Mouse (Mus musculus) MEL (cell line): ENCODE data around the gene Fgfr2. TPM values are rescaled to one million over a fixed set of nuclear protein-coding genes. Genes with fewer than 3 reads are reported as not detected.

Source experiments
- DNase-seq: peaks from one replicate; pipeline ENCODE4 v3.0.0; 2011; ENCODE audit warnings: low read depth, low spot score
- H3K27ac ChIP-seq: 2 replicates; pipeline ENCODE4 v1.5.1; 2012; ENCODE audit warnings: low read depth, mild to moderate bottlenecking, control low read depth, low read length, moderate library complexity; ENCODE audit not compliant: control insufficient read depth
- H3K27me3 ChIP-seq, 2 experiments: fragments of 150-350 bp in 1 of 2; sonication (generic) in 1 of 2; 2 replicates each; pipeline ENCODE4 v1.6.1; 2012; ENCODE audit warnings: low read length in 2 of 2, mild to moderate bottlenecking in 2 of 2, improper control_type of control experiment in 1 of 2, moderate library complexity in 1 of 2; ENCODE audit not compliant: insufficient read depth in 2 of 2, control insufficient read depth in 1 of 2
- H3K36me3 ChIP-seq, 2 experiments: 2 replicates each; pipeline ENCODE4 v1.6.1; 2012 to 2014; ENCODE audit warnings: low read length in 2 of 2, improper control_type of control experiment in 1 of 2, inconsistent platforms in 1 of 2, mild to moderate bottlenecking in 1 of 2; ENCODE audit not compliant: insufficient read depth in 2 of 2, control insufficient read depth in 1 of 2
- H3K4me1 ChIP-seq, 2 experiments: fragments of 150-350 bp in 1 of 2; sonication (generic) in 1 of 2; 2 replicates each; pipeline ENCODE4 v1.6.1; 2012; ENCODE audit warnings: low read length in 2 of 2, improper control_type of control experiment in 1 of 2, mild to moderate bottlenecking in 1 of 2; ENCODE audit not compliant: insufficient read depth in 2 of 2, control insufficient read depth in 1 of 2
- H3K4me3 ChIP-seq, 2 experiments: fragments of 150-350 bp in 1 of 2; sonication (generic) in 1 of 2; 2 replicates each; pipeline ENCODE4 v1.5.1; 2012; ENCODE audit warnings: low read depth in 2 of 2, low read length in 2 of 2, mild to moderate bottlenecking in 2 of 2, moderate library complexity in 2 of 2, control low read depth in 1 of 2, improper control_type of control experiment in 1 of 2; ENCODE audit not compliant: control insufficient read depth in 1 of 2, insufficient read depth in 1 of 2
- H3K79me2 ChIP-seq: 2 replicates; pipeline ENCODE4 v1.6.1; 2012; ENCODE audit warnings: mild to moderate bottlenecking, low read length, moderate library complexity; ENCODE audit not compliant: control insufficient read depth, poor library complexity, insufficient read depth
- H3K9ac ChIP-seq: 2 replicates; pipeline ENCODE4 v1.6.1; 2012; ENCODE audit warnings: low read depth, mild to moderate bottlenecking, control low read depth, low read length, moderate library complexity; ENCODE audit not compliant: control insufficient read depth, poor library complexity, severe bottlenecking
- H3K9me3 ChIP-seq: fragments of 150-350 bp; sonication (generic); replicated peaks from 2 replicates; pipeline ENCODE4 v1.6.1; 2012; ENCODE audit warnings: mild to moderate bottlenecking, low read length, improper control_type of control experiment, moderate library complexity; ENCODE audit not compliant: insufficient read depth
- BHLHE40 ChIP-seq: IDR thresholded peaks from 2 replicates; pipeline ENCODE4 v1.6.1; 2012; ENCODE audit warnings: low read depth, mild to moderate bottlenecking, inconsistent platforms, low read length, improper control_type of control experiment, borderline replicate concordance
- CHD2 ChIP-seq: IDR thresholded peaks from 2 replicates; pipeline ENCODE4 v1.6.1; 2011; ENCODE audit warnings: low read length, improper control_type of control experiment
- CTCF ChIP-seq, 3 experiments: IDR thresholded peaks in 2 of 3; conservative IDR thresholded peaks in 1 of 3; 2 replicates each; pipeline ENCODE4 v1.5.1; 2011 to 2012; ENCODE audit warnings: low read length in 3 of 3, low read depth in 2 of 3, mild to moderate bottlenecking in 2 of 3, improper control_type of control experiment in 1 of 3, inconsistent platforms in 1 of 3, mixed read lengths in 1 of 3, moderate library complexity in 1 of 3; ENCODE audit not compliant: control insufficient read depth in 1 of 3, insufficient read depth in 1 of 3, poor library complexity in 1 of 3, severe bottlenecking in 1 of 3
- E2F4 ChIP-seq: IDR thresholded peaks from 2 replicates; pipeline ENCODE4 v1.6.1; 2011; ENCODE audit warnings: low read depth, low read length, improper control_type of control experiment, borderline replicate concordance
- ELF1 ChIP-seq: IDR thresholded peaks from 2 replicates; pipeline ENCODE4 v1.6.1; 2014; ENCODE audit warnings: low read depth, mild to moderate bottlenecking, inconsistent platforms, low read length, improper control_type of control experiment, moderate library complexity
- EP300 ChIP-seq, 2 experiments: IDR thresholded peaks; 2 replicates each; pipeline ENCODE4 v1.6.1; 2011; ENCODE audit warnings: improper control_type of control experiment in 2 of 2, low read length in 2 of 2, low read depth in 1 of 2, mild to moderate bottlenecking in 1 of 2
- ETS1 ChIP-seq: IDR thresholded peaks from 2 replicates; pipeline ENCODE4 v1.6.1; 2012; ENCODE audit warnings: low read depth, mild to moderate bottlenecking, inconsistent platforms, low read length, improper control_type of control experiment, moderate library complexity
- GABPA ChIP-seq: IDR thresholded peaks from 2 replicates; pipeline ENCODE4 v1.6.1; 2012; ENCODE audit warnings: low read depth, mild to moderate bottlenecking, inconsistent platforms, low read length, improper control_type of control experiment, moderate library complexity
- GATA1 ChIP-seq: IDR thresholded peaks from 2 replicates; pipeline ENCODE4 v1.6.1; 2011; ENCODE audit warnings: low read depth, low read length, improper control_type of control experiment
- KAT2A ChIP-seq: conservative IDR thresholded peaks from 2 replicates; pipeline ENCODE4 v1.6.1; 2012; ENCODE audit warnings: low read depth, low read length, improper control_type of control experiment, inconsistent platforms
- MAX ChIP-seq: IDR thresholded peaks from 2 replicates; pipeline ENCODE4 v1.6.1; 2011; ENCODE audit warnings: low read length, improper control_type of control experiment
- MAZ ChIP-seq: IDR thresholded peaks from 2 replicates; pipeline ENCODE4 v1.6.1; 2012; ENCODE audit warnings: low read depth, mild to moderate bottlenecking, inconsistent platforms, low read length, improper control_type of control experiment
- MXI1 ChIP-seq: IDR thresholded peaks from 2 replicates; pipeline ENCODE4 v1.6.1; 2011; ENCODE audit warnings: mild to moderate bottlenecking, low read depth, low read length, improper control_type of control experiment
- MYB ChIP-seq: IDR thresholded peaks from 2 replicates; pipeline ENCODE4 v1.6.1; 2011; ENCODE audit warnings: mild to moderate bottlenecking, low read depth, low read length, improper control_type of control experiment
- MYC ChIP-seq: IDR thresholded peaks from 2 replicates; pipeline ENCODE4 v1.6.1; 2011; ENCODE audit warnings: low read depth, mild to moderate bottlenecking, low read length, improper control_type of control experiment, moderate library complexity
- NELFE ChIP-seq: IDR thresholded peaks from 2 replicates; pipeline ENCODE4 v1.6.1; 2011; ENCODE audit warnings: low read depth, low read length, improper control_type of control experiment
- NRF1 ChIP-seq: IDR thresholded peaks from 2 replicates; pipeline ENCODE4 v1.6.1; 2014; ENCODE audit warnings: low read depth, mild to moderate bottlenecking, inconsistent platforms, low read length, improper control_type of control experiment, moderate library complexity; ENCODE audit not compliant: poor library complexity, insufficient read depth, severe bottlenecking
- POLR2A ChIP-seq, 2 experiments: IDR thresholded peaks; 2 replicates each; pipeline ENCODE4 v1.6.1; 2011 to 2012; ENCODE audit warnings: low read length in 2 of 2, mild to moderate bottlenecking in 2 of 2, control low read depth in 1 of 2, improper control_type of control experiment in 1 of 2, low read depth in 1 of 2, moderate library complexity in 1 of 2; ENCODE audit not compliant: control insufficient read depth in 1 of 2, insufficient read depth in 1 of 2, poor library complexity in 1 of 2
- POLR2AphosphoS2 ChIP-seq: IDR thresholded peaks from 2 replicates; pipeline ENCODE4 v1.6.1; 2011; ENCODE audit warnings: low read length, improper control_type of control experiment
- RAD21 ChIP-seq: IDR thresholded peaks from 2 replicates; pipeline ENCODE4 v1.6.1; 2011; ENCODE audit warnings: mild to moderate bottlenecking, low read depth, low read length, improper control_type of control experiment
- RCOR1 ChIP-seq: IDR thresholded peaks from 2 replicates; pipeline ENCODE4 v1.6.1; 2012; ENCODE audit warnings: low read depth, mild to moderate bottlenecking, inconsistent platforms, low read length, improper control_type of control experiment
- SIN3A ChIP-seq: IDR thresholded peaks from 2 replicates; pipeline ENCODE4 v1.6.1; 2012; ENCODE audit warnings: low read length, improper control_type of control experiment, inconsistent platforms
- SMC3 ChIP-seq: IDR thresholded peaks from 2 replicates; pipeline ENCODE4 v1.6.1; 2011; ENCODE audit warnings: low read depth, low read length, improper control_type of control experiment
- TAL1 ChIP-seq: IDR thresholded peaks from 2 replicates; pipeline ENCODE4 v1.6.1; 2012; ENCODE audit warnings: mild to moderate bottlenecking, inconsistent platforms, low read length, moderate library complexity, mixed read lengths
- TBP ChIP-seq: IDR thresholded peaks from 2 replicates; pipeline ENCODE4 v1.8.0; 2011; ENCODE audit warnings: low read depth, low read length, improper control_type of control experiment
- TCF12 ChIP-seq: IDR thresholded peaks from 2 replicates; pipeline ENCODE4 v1.6.1; 2014; ENCODE audit warnings: low read depth, mild to moderate bottlenecking, inconsistent platforms, low read length, improper control_type of control experiment, moderate library complexity
- USF2 ChIP-seq, 2 experiments: IDR thresholded peaks; 2 replicates each; pipeline ENCODE4 v1.6.1; 2011 to 2012; ENCODE audit warnings: improper control_type of control experiment in 2 of 2, low read length in 2 of 2, borderline replicate concordance in 1 of 2, inconsistent platforms in 1 of 2, low read depth in 1 of 2, mild to moderate bottlenecking in 1 of 2; ENCODE audit not compliant: insufficient read depth in 1 of 2
- ZC3H11A ChIP-seq: IDR thresholded peaks from 2 replicates; pipeline ENCODE4 v1.6.1; 2012; ENCODE audit warnings: low read depth, mild to moderate bottlenecking, inconsistent platforms, low read length, improper control_type of control experiment
- ZKSCAN1 ChIP-seq: IDR thresholded peaks from 2 replicates; pipeline ENCODE4 v1.6.1; 2012; ENCODE audit warnings: low read depth, mild to moderate bottlenecking, inconsistent platforms, low read length, improper control_type of control experiment, moderate library complexity
- ZNF384 ChIP-seq: IDR thresholded peaks from 2 replicates; pipeline ENCODE4 v1.6.1; 2012; ENCODE audit warnings: low read depth, mild to moderate bottlenecking, inconsistent platforms, low read length, improper control_type of control experiment
- polyA plus RNA-seq, 2 experiments: library from polyadenylated mRNA; stranded (reverse) in 1 of 2; unstranded in 1 of 2; fragments of >175 nt in 1 of 2; fragments of >200 nt in 1 of 2; gene quantifications; 2 replicates each; pipeline versions ENCODE4 v1.2.1 to v1.2.4; 2012; ENCODE audit warnings: low replicate concordance in 2 of 2, low read depth in 1 of 2; ENCODE audit not compliant: insufficient read length in 2 of 2, insufficient read depth in 1 of 2, missing spikeins in 1 of 2
- total RNA-seq: library from RNA; depleted of rRNA; stranded (reverse); fragments of 300-350 nt; gene quantifications from 2 replicates; pipeline ENCODE4 v1.2.3, GENCODE M21; 2012

Fgfr2 gene
- total and polyA plus RNA-seq, 3 experiments = not detected

DNA sequence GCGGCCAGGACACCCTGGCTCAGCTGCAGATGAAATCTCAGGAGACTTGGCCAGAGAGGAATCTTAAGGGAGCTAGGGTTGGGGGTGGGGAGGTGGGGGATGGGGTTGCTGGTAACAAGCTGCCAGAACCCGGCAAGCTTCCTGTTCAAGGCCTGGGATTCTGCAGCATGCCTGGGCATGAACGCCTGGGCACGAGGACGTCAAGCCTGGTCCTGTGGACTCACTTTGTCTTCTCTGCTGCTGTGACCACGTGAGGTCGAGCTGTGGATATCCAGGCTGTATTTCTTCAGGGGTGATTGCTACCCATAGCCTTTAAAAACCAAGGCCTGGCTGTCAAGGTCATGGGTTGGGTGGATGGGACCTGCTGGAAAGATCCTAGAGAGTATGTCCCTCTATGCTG, 117.4 kb downstream of the Fgfr2 start:
- TF ChIP-seq MXI1 (no peak), ZNF384 (no peak), KAT2A (no peak), MYC (no peak), GABPA (no peak)
- H3K79me2 ChIP-seq = no peaks in the 10 kb centered on the region
- H3K27ac ChIP-seq = no peak overlapping the region
- H3K9me3 ChIP-seq = no peaks in the 10 kb centered on the region
- no peak overlapping the region for H3K4me3 ChIP-seq
- no peak for DNase-seq
- H3K9ac ChIP-seq = no peak overlapping the region
- H3K4me1 ChIP-seq = peaks cover 8 to 18% of the 10 kb centered on the region in 2 experiments
- H3K36me3 ChIP-seq = peaks cover 0 to 12% of the 10 kb centered on the region in 2 experiments; a peak in 3 of 4 replicates
- H3K27me3 ChIP-seq = no peaks in the 10 kb centered on the region

DNA sequence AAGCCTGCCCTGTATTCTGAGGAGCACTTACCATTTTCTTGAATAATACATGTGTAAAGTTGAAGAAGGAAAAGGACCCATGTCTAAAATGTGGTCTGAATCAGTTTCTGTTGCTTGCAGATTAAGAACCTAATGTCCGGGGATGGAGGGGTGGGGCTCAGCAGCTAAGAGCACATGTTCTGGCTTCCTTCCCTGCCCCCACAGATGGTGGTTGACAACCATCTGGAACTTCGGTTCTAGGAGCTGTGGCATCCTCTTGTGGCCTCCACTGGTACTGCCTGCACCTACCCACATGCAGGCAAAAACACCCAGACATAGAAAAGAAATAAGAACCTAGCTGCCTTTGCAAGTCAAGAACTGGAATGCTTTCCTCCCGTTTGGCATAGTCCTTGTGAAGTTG, 119.7 kb downstream of the Fgfr2 start:
- Histone ChIP-seq H3K27me3 (no peaks in the 10 kb centered on the region), H3K4me1 (peaks cover 8 to 17% of the 10 kb centered on the region in 2 experiments), H3K4me3 (no peak overlapping the region), H3K9ac (no peak overlapping the region), H3K27ac (no peak overlapping the region), H3K9me3 (no peaks in the 10 kb centered on the region), H3K36me3 (peaks cover 1 to 12% of the 10 kb centered on the region in 2 experiments; a peak in 3 of 4 replicates), H3K79me2 (no peaks in the 10 kb centered on the region)
- TF ChIP-seq POLR2AphosphoS2 = no peak
- no peak for TF ChIP-seq MYB
- TF ChIP-seq ZNF384 = no peak
- TF ChIP-seq MYC = peak; percentile 96
- TF ChIP-seq GABPA = no peak
- TF ChIP-seq CHD2 = no peak
- no peak for TF ChIP-seq E2F4
- TF ChIP-seq POLR2A (IDR thresholded peaks at IDR 0.05; ENCODE audit: control insufficient read depth in 1 of 2, insufficient read depth in 1 of 2, low read depth in 1 of 2, low read length in 2 of 2, poor library complexity in 1 of 2) = no peak
- TF ChIP-seq ELF1 = no peak
- no peak for TF ChIP-seq ZKSCAN1
- TF ChIP-seq SIN3A = peak; percentile 98
- TF ChIP-seq NRF1 = no peak
- peak in 1 of 2 experiments; percentile 61 for TF ChIP-seq EP300 (IDR thresholded peaks at IDR 0.05; ENCODE audit: low read depth in 1 of 2, low read length in 2 of 2)
- TF ChIP-seq NELFE = no peak
- no peak for TF ChIP-seq GATA1
- peak; percentile 99 for TF ChIP-seq MXI1
- TF ChIP-seq SMC3 = peak; percentile 88
- peak; percentile 83 to 100 (median 92) for TF ChIP-seq CTCF (IDR thresholded peaks at IDR 0.05 in 2 of 3, conservative IDR thresholded peaks at IDR 0.05 in 1 of 3; ENCODE audit: control insufficient read depth in 1 of 3, insufficient read depth in 1 of 3, low read depth in 2 of 3, low read length in 3 of 3, poor library complexity in 1 of 3, severe bottlenecking in 1 of 3)
- TF ChIP-seq MAX = peak; percentile 96
- TF ChIP-seq KAT2A = no peak
- TF ChIP-seq TBP = no peak
- TF ChIP-seq USF2 (IDR thresholded peaks at IDR 0.05; ENCODE audit: borderline replicate concordance in 1 of 2, insufficient read depth in 1 of 2, low read depth in 1 of 2, low read length in 2 of 2) = no peak
- 0 out of 2 replicates have a peak, but pooled peaks have one; percentile 14 for TF ChIP-seq MAZ
- TF ChIP-seq TAL1 = peak; percentile 50; the same call in 1 of the 2 replicates
- TF ChIP-seq RAD21 = peak; percentile 90
- peak; percentile 9; the same call in 1 of the 2 replicates for TF ChIP-seq RCOR1
- 0 out of 2 replicates have a peak, but pooled peaks have one; percentile 28 for TF ChIP-seq BHLHE40
- TF ChIP-seq ZC3H11A = peak; percentile 76
- TF ChIP-seq ETS1 = peak; percentile 84
- TF ChIP-seq TCF12 = peak; percentile 42; the same call in 1 of the 2 replicates
- DNase-seq = peak; percentile 88
